Mouse (Mus musculus) kidney, embryonic 14.5 days (tissue): ENCODE data around the gene Ntn5. TPM values are rescaled to one million over a fixed set of nuclear protein-coding genes. Genes with fewer than 3 reads are reported as not detected.

ENCODE experiments used
- ATAC-seq: fragments of 200-750 bp; cut with Nextera tagmentation; 2 replicates; pipeline ENCODE4 v1.8.0; 2017; ENCODE audit warnings: moderate number of reproducible peaks, mild to moderate bottlenecking, moderate TSS enrichment, moderate library complexity; ENCODE audit not compliant: low FRiP score, low TSS enrichment
- H3K27ac ChIP-seq: fragments of 300-500 bp; sonication (generic); 2 replicates; pipeline ENCODE4 v1.5.1; 2014; ENCODE audit warnings: low read depth, mild to moderate bottlenecking, low read length, moderate library complexity, mixed read lengths
- H3K27me3 ChIP-seq: fragments of 300-500 bp; sonication (generic); 2 replicates; pipeline ENCODE4 v1.6.1; 2014; ENCODE audit warnings: mild to moderate bottlenecking, low read length; ENCODE audit not compliant: control insufficient read depth, insufficient read depth
- H3K36me3 ChIP-seq: fragments of 300-500 bp; sonication (generic); 2 replicates; pipeline ENCODE4 v1.6.1; 2014; ENCODE audit warnings: low read length, mixed read lengths; ENCODE audit not compliant: control insufficient read depth, insufficient read depth
- H3K4me1 ChIP-seq: fragments of 300-500 bp; sonication (generic); 2 replicates; pipeline ENCODE4 v1.6.1; 2014; ENCODE audit warnings: low read length, mixed read lengths; ENCODE audit not compliant: control insufficient read depth, insufficient read depth
- H3K4me2 ChIP-seq: fragments of 300-500 bp; sonication (generic); replicated peaks from 2 replicates; pipeline ENCODE4 v1.6.1; 2014; ENCODE audit warnings: low read depth, mild to moderate bottlenecking, low read length
- H3K4me3 ChIP-seq: fragments of 300-500 bp; sonication (generic); 2 replicates; pipeline ENCODE4 v1.5.1; 2014; ENCODE audit warnings: mild to moderate bottlenecking, low read length
- H3K9ac ChIP-seq: fragments of 300-500 bp; sonication (generic); 2 replicates; pipeline ENCODE4 v1.6.1; 2014; ENCODE audit warnings: low read depth, mild to moderate bottlenecking, low read length, moderate library complexity
- H3K9me3 ChIP-seq: fragments of 300-500 bp; sonication (generic); 2 replicates; pipeline ENCODE4 v1.6.1; 2016; ENCODE audit warnings: low read length; ENCODE audit not compliant: control insufficient read depth
- WGBS: fragments of 180-500 bp; shearing (Covaris S2); extraction: QIAGEN DNeasy Blood & Tissue Kit; methylation state at CpG from one replicate; pipeline ENCODE4 v1.1.7; 2014; 5-methylcytosine and 5-hydroxymethylcytosine counted together
- polyA plus RNA-seq: library from polyadenylated mRNA; unstranded; fragments of >200 nt; fragmentation: Nextera tagmentation; extraction: Ambion mirVana; gene quantifications from 2 replicates; pipeline ENCODE4 v1.2.1, GENCODE M21; 2014

Ntn5 gene
- polyA plus RNA-seq, 1 experiment from 2014 or later, result 0.27 TPM

- 85% methylated on average over 21 of the region's 21 CpGs for WGBS
- peaks cover 39% of the 10 kb centered on the region for H3K4me1 ChIP-seq
- H3K36me3 ChIP-seq, result peaks cover 37% of the 10 kb centered on the region
- H3K4me3 ChIP-seq, result no peak overlapping the region
- H3K9me3 ChIP-seq, result no peaks in the 10 kb centered on the region
- ATAC-seq, result no peak
- H3K27me3 ChIP-seq, result no peaks in the 10 kb centered on the region
- H3K4me2 ChIP-seq, result no peak overlapping the region
- H3K27ac ChIP-seq, result no peak overlapping the region
- H3K9ac ChIP-seq, result no peak overlapping the region
Measured at GRCm38 (mm10) chr7:45712022-45712757, 28.4 kb downstream of the Ntn5 start.

GRCm38 (mm10) chr7:45713396-45713795 lies 29.6 kb downstream of the Ntn5 start:
- no peak for ATAC-seq
- H3K4me3 ChIP-seq, result no peak overlapping the region
- no peak overlapping the region for H3K27ac ChIP-seq
- H3K9me3 ChIP-seq, result no peaks in the 10 kb centered on the region
- H3K9ac ChIP-seq, result no peak overlapping the region
- H3K27me3 ChIP-seq, result no peaks in the 10 kb centered on the region
- H3K36me3 ChIP-seq, result peaks cover 37% of the 10 kb centered on the region
- H3K4me2 ChIP-seq, result no peak overlapping the region
- 91% methylated on average over 16 of the region's 16 CpGs for WGBS
- peaks cover 28% of the 10 kb centered on the region for H3K4me1 ChIP-seq

GRCm38 (mm10) chr7:45713881-45714520 lies 30.2 kb downstream of the Ntn5 start:
- Histone ChIP-seq H3K36me3 (peaks cover 37% of the 10 kb centered on the region), H3K4me2 (peak overlapping the region; percentile 93), H3K4me3 (peak overlapping the region; percentile 75), H3K4me1 (peaks cover 29% of the 10 kb centered on the region), H3K27me3 (no peaks in the 10 kb centered on the region), H3K9me3 (no peaks in the 10 kb centered on the region), H3K9ac (peak overlapping the region; percentile 73), H3K27ac (peak overlapping the region; percentile 26; the same call in 1 of the 2 replicates)
- 79% methylated on average over 6 of the region's 6 CpGs for WGBS
- ATAC-seq, result no peak

GRCm38 (mm10) chr7:45714630-45715089 lies 30.8 kb downstream of the Ntn5 start:
- peak overlapping the region; percentile 93 for H3K4me2 ChIP-seq
- H3K9me3 ChIP-seq, result no peaks in the 10 kb centered on the region
- H3K4me1 ChIP-seq, result peaks cover 36% of the 10 kb centered on the region
- peak overlapping the region; percentile 75 for H3K4me3 ChIP-seq
- H3K36me3 ChIP-seq, result peaks cover 43% of the 10 kb centered on the region
- peak; percentile 32 for ATAC-seq
- H3K27ac ChIP-seq, result peak overlapping the region; percentile 65; the same call in 1 of the 2 replicates
- H3K9ac ChIP-seq, result peak overlapping the region; percentile 73
- WGBS, result 8% methylated on average over 14 of the region's 14 CpGs
- no peaks in the 10 kb centered on the region for H3K27me3 ChIP-seq

- peaks cover 45% of the 10 kb centered on the region for H3K36me3 ChIP-seq
- ATAC-seq, result peak; percentile 91
- WGBS, result 7% methylated on average over 34 of the region's 34 CpGs
Measured at GRCm38 (mm10) chr7:45715090-45715708, 31.4 kb downstream of the Ntn5 start, which contains the start of gene Rpl18. TSS of gene Rpl18 (plus strand) at chr7:45715457.

GRCm38 (mm10) chr7:45715741-45716459 lies 32.1 kb downstream of the Ntn5 start:
- H3K27me3 ChIP-seq, result no peaks in the 10 kb centered on the region
- H3K9ac ChIP-seq, result no peak overlapping the region
- peaks cover 39% of the 10 kb centered on the region for H3K4me1 ChIP-seq
- ATAC-seq, result no peak
- peaks cover 45% of the 10 kb centered on the region for H3K36me3 ChIP-seq
- 83% methylated on average over 19 of the region's 19 CpGs for WGBS
- H3K27ac ChIP-seq, result peak overlapping the region; percentile 4; the same call in 1 of the 2 replicates
- no peaks in the 10 kb centered on the region for H3K9me3 ChIP-seq
- H3K4me2 ChIP-seq, result peak overlapping the region; percentile 93
- H3K4me3 ChIP-seq, result peak overlapping the region; percentile 75; the same call in 1 of the 2 replicates

More at GRCm38 (mm10) chr7:45715090-45715708, 31.4 kb downstream of the Ntn5 start, which contains the start of gene Rpl18:
- peak within 1 kb of the TSS; percentile 65 for H3K27ac ChIP-seq
- peak within 1 kb of the TSS; percentile 75 for H3K4me3 ChIP-seq
- H3K4me1 ChIP-seq, result peaks cover 39% of the 10 kb centered on the region
- H3K9me3 ChIP-seq, result no peaks in the 10 kb centered on the region
- peak within 1 kb of the TSS; percentile 93 for H3K4me2 ChIP-seq
- H3K27me3 ChIP-seq, result no peaks in the 10 kb centered on the region
- H3K9ac ChIP-seq, result peak within 1 kb of the TSS; percentile 73

- peaks cover 39% of the 10 kb centered on the region for H3K4me1 ChIP-seq
- 91% methylated on average over 3 of the region's 3 CpGs for WGBS
- H3K9me3 ChIP-seq, result no peaks in the 10 kb centered on the region
- no peak for ATAC-seq
- H3K4me2 ChIP-seq, result peak overlapping the region; percentile 93
- no peaks in the 10 kb centered on the region for H3K27me3 ChIP-seq
- H3K4me3 ChIP-seq, result peak overlapping the region; percentile 63
- no peak overlapping the region for H3K27ac ChIP-seq
- H3K36me3 ChIP-seq, result peaks cover 45% of the 10 kb centered on the region
- H3K9ac ChIP-seq, result peak overlapping the region; percentile 91; the same call in 1 of the 2 replicates
Measured at GRCm38 (mm10) chr7:45716460-45716857, 32.6 kb downstream of the Ntn5 start.
